Mouse (Mus musculus) limb, embryonic 10.5 days (tissue): ENCODE results near the gene Furin. TPM values are rescaled to one million over a fixed set of nuclear protein-coding genes. Genes with fewer than 3 reads are reported as not detected.

Source experiments
- DNase-seq: peaks from one replicate; pipeline ENCODE4 v3.0.0-alpha.2; 2017; ENCODE audit warnings: low spot score
- H3K27ac ChIP-seq: fragments of 300-500 bp; sonication (generic); 2 replicates; pipeline ENCODE4 v1.5.1; 2016; ENCODE audit warnings: mild to moderate bottlenecking
- H3K27me3 ChIP-seq: fragments of 300-500 bp; sonication (generic); 2 replicates; pipeline ENCODE4 v1.6.1; 2016; ENCODE audit warnings: low read depth, mild to moderate bottlenecking; ENCODE audit not compliant: poor library complexity, severe bottlenecking
- H3K36me3 ChIP-seq: fragments of 300-500 bp; sonication (generic); 2 replicates; pipeline ENCODE4 v1.6.1; 2016; ENCODE audit warnings: mild to moderate bottlenecking, moderate library complexity
- H3K4me1 ChIP-seq: fragments of 300-500 bp; sonication (generic); 2 replicates; pipeline ENCODE4 v1.6.1; 2016
- H3K4me3 ChIP-seq: fragments of 300-500 bp; sonication (generic); 2 replicates; pipeline ENCODE4 v1.5.1; 2016; ENCODE audit warnings: mild to moderate bottlenecking, moderate library complexity
- H3K9me3 ChIP-seq: fragments of 300-500 bp; sonication (generic); replicated peaks from 2 replicates; pipeline ENCODE4 v1.6.1; 2016; ENCODE audit warnings: mild to moderate bottlenecking
- WGBS: fragments of 180-500 bp; shearing (Covaris S2); methylation state at CpG from one replicate; pipeline ENCODE4 v1.1.7; 2016; 5-methylcytosine and 5-hydroxymethylcytosine counted together
- polyA plus RNA-seq: library from polyadenylated mRNA; unstranded; fragments of >200 nt; fragmentation: Nextera tagmentation; extraction: Ambion mirVana; gene quantifications from 2 replicates; pipeline ENCODE4 v1.2.1, GENCODE M21; 2016

Gene Furin
- polyA plus RNA-seq, 1 experiment from 2014 or later: 8.8 TPM

GRCm38 (mm10) chr7:80421576-80421975 lies 16.3 kb upstream of the Furin start:
- Histone ChIP-seq H3K4me1 (peaks cover 7% of the 10 kb centered on the region), H3K9me3 (no peaks in the 10 kb centered on the region), H3K27ac (no peak overlapping the region), H3K36me3 (no peaks in the 10 kb centered on the region), H3K4me3 (no peak overlapping the region), H3K27me3 (no peaks in the 10 kb centered on the region)
- WGBS: 94% methylated on average over 6 of the region's 6 CpGs
- DNase-seq: no peak

DNA sequence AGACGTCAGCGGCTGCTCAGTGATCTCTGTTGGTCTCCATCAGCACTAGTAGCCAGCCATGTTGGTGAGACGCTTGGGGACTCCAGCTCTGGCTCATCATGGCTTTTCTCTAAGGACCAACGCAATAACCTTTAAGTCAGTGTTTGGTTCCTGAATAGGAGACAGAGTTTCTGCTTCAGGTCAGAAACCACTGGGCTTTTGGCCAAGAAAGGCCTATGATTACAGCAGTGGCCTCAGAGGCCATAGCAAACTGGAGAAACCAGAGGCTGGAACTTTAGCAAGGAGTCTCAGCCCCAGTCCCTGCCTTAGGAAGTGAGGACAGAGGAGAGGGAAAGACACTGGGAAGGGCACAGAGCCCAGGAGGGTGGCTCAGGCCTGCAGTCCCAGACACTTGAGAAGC lies 15.3 kb upstream of the Furin start:
- Histone ChIP-seq H3K27ac (no peak overlapping the region), H3K4me1 (peaks cover 7% of the 10 kb centered on the region), H3K9me3 (no peaks in the 10 kb centered on the region), H3K27me3 (no peaks in the 10 kb centered on the region), H3K36me3 (no peaks in the 10 kb centered on the region), H3K4me3 (no peak overlapping the region)
- WGBS: 93% methylated on average over 4 of the region's 4 CpGs
- DNase-seq: no peak

GRCm38 (mm10) chr7:80419278-80419677 lies 14.0 kb upstream of the Furin start:
- H3K9me3 ChIP-seq: no peaks in the 10 kb centered on the region
- no peaks in the 10 kb centered on the region for H3K27me3 ChIP-seq
- no peak for DNase-seq
- WGBS: 70% methylated on average over 3 of the region's 3 CpGs
- no peaks in the 10 kb centered on the region for H3K36me3 ChIP-seq
- peaks cover 7% of the 10 kb centered on the region for H3K4me1 ChIP-seq
- no peak overlapping the region for H3K4me3 ChIP-seq
- H3K27ac ChIP-seq: no peak overlapping the region

- Histone ChIP-seq H3K4me1 (peaks cover 7% of the 10 kb centered on the region), H3K27ac (no peak overlapping the region), H3K27me3 (no peaks in the 10 kb centered on the region), H3K4me3 (no peak overlapping the region), H3K36me3 (no peaks in the 10 kb centered on the region), H3K9me3 (no peaks in the 10 kb centered on the region)
- 84% methylated on average over 3 of the region's 3 CpGs for WGBS
- DNase-seq: no peak
These were observed 12.8 kb upstream of the Furin start for GRCm38 (mm10) chr7:80418036-80418435.

DNA sequence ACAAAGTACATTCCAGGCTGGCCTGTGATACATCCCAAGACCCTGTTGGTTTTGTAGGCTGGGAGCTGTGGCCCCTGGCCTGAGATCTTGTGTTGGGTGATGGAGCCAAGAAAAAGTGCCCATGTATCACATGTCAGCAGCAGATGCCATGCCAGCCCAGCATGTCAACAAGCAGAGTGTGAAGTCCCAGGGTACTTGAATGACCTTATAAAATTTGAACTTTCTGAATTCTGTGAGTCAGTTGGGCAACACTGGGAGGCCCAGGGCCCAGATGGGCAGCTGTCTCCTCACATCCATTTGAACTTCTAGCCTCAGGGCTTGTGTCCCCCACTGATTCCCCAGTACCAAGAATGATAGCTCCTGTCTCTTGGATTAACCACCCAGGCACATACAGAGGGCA lies 12.4 kb upstream of the Furin start:
- H3K36me3 ChIP-seq: no peaks in the 10 kb centered on the region
- no peaks in the 10 kb centered on the region for H3K9me3 ChIP-seq
- DNase-seq: no peak
- no peak overlapping the region for H3K27ac ChIP-seq
- H3K27me3 ChIP-seq: no peaks in the 10 kb centered on the region
- H3K4me3 ChIP-seq: no peak overlapping the region
- H3K4me1 ChIP-seq: peaks cover 3% of the 10 kb centered on the region

GRCm38 (mm10) chr7:80416969-80417368 lies 11.7 kb upstream of the Furin start:
- no peak for DNase-seq
- no peaks in the 10 kb centered on the region for H3K27me3 ChIP-seq
- H3K27ac ChIP-seq: no peak overlapping the region
- H3K4me1 ChIP-seq: peaks cover 3% of the 10 kb centered on the region
- H3K4me3 ChIP-seq: no peak overlapping the region
- no peaks in the 10 kb centered on the region for H3K36me3 ChIP-seq
- WGBS: 87% methylated on average over 7 of the region's 7 CpGs
- no peaks in the 10 kb centered on the region for H3K9me3 ChIP-seq

DNA sequence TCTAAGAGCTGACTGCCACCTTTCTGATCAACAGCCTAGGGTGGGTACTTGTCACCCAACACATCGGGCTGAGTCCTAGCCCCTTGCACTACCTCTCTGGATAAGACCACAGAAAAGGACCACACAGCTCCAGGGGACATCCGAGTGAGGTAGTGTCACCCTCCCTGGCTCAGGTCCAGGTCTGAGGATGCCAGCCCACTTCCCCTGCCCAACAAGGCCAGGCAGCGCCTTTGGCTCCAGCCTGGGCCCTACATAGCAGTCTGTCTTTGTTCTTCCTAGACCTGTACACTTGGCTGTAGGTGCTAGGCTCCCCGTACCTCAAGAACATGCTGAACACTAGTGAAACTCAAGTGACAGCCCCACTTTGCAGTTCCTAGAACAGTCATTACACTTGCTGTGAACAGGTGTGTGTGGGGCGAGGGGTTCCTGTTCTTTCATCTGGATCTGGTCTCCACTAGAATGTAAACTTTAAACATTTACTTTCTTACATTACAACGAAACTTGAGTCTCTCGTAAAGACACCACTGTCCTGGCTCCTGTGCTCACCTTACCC lies 9.1 kb upstream of the Furin start:
- H3K27me3 ChIP-seq: no peaks in the 10 kb centered on the region
- no peak for DNase-seq
- peaks cover 3% of the 10 kb centered on the region for H3K4me1 ChIP-seq
- no peaks in the 10 kb centered on the region for H3K36me3 ChIP-seq
- no peaks in the 10 kb centered on the region for H3K9me3 ChIP-seq
- H3K27ac ChIP-seq: no peak overlapping the region
- H3K4me3 ChIP-seq: no peak overlapping the region
- WGBS: 89% methylated on average over 7 of the region's 7 CpGs

DNA sequence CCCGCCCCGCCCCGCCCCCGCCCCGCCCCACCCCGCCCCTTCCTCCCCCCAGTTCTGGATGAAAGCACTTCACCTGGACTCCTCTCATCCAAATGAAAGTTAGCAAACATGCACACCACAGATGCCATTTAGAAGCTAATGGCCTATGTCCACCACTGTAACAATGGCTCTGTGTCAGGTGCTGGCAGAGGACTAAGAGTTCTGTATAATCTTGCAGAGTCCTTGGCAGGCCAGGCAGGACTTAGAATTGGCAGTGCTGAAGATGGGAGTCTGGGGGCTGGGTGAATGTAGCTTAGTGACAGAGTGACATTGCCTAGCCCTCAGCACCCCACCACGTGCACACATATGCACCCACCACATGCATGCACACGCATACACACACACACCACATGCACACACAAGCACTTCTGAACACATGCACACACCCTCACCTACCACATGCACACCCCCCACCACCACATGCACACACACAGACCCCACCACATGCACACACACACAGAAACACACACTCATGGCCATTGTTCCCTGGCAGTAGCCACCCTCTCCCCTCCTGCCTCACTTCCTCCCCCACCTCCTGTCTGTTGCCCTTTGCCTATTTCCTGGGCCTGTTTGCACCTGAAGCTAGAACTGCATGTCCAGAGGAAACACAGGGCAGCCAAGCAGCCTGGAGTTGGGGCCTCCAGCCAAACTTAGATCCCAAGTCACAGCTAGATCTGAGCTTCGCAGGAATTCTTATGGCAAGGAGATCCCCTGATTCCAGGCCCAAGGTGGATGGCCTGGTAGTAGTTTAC lies 8.5 kb upstream of the Furin start:
- Histone ChIP-seq H3K27ac (no peak overlapping the region), H3K4me3 (no peak overlapping the region), H3K27me3 (no peaks in the 10 kb centered on the region), H3K9me3 (no peaks in the 10 kb centered on the region), H3K36me3 (no peaks in the 10 kb centered on the region), H3K4me1 (peaks cover 3% of the 10 kb centered on the region)
- no peak for DNase-seq
- 74% methylated on average over 9 of the region's 9 CpGs for WGBS

- DNase-seq: no peak
- no peaks in the 10 kb centered on the region for H3K27me3 ChIP-seq
- no peak overlapping the region for H3K27ac ChIP-seq
- H3K9me3 ChIP-seq: no peaks in the 10 kb centered on the region
- no peaks in the 10 kb centered on the region for H3K36me3 ChIP-seq
- H3K4me3 ChIP-seq: no peak overlapping the region
- H3K4me1 ChIP-seq: peaks cover 4% of the 10 kb centered on the region
- 70% methylated on average over 5 of the region's 5 CpGs for WGBS
These were observed 7.5 kb upstream of the Furin start for GRCm38 (mm10) chr7:80412781-80413180.

- WGBS: 79% methylated on average over 10 of the region's 10 CpGs
- H3K27me3 ChIP-seq: no peaks in the 10 kb centered on the region
These were observed 7.0 kb upstream of the Furin start for GRCm38 (mm10) chr7:80412279-80412678.

DNA sequence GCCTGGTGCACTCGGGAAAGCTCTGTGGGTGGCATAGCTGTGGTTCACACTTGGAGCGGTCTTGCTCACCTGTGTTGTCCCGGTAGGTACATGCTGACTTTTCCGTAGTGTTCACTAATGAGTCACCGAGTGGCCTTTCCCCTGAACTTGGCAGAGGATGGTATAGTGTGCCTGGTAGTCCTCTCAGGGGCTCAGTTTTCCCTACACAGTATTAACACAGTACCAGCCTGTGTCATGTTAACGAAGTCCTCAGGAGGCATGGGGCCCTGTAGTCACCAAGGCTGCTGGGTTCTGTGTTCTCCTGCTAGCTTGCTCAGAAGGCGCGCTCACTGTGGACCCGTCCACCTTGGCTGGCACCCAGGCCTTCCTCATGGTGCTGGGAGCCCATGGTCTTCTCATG lies 5.1 kb upstream of the Furin start:
- H3K36me3 ChIP-seq: no peaks in the 10 kb centered on the region
- no peak overlapping the region for H3K27ac ChIP-seq
- no peak overlapping the region for H3K4me3 ChIP-seq
- no peak for DNase-seq
- peaks cover 7% of the 10 kb centered on the region for H3K27me3 ChIP-seq
- peaks cover 8% of the 10 kb centered on the region for H3K4me1 ChIP-seq
- 86% methylated on average over 9 of the region's 9 CpGs for WGBS
- no peaks in the 10 kb centered on the region for H3K9me3 ChIP-seq

More at GRCm38 (mm10) chr7:80412279-80412678, 7.0 kb upstream of the Furin start:
- no peak overlapping the region for H3K4me3 ChIP-seq
- DNase-seq: no peak
- H3K9me3 ChIP-seq: no peaks in the 10 kb centered on the region
- peaks cover 6% of the 10 kb centered on the region for H3K4me1 ChIP-seq
- no peak overlapping the region for H3K27ac ChIP-seq
- no peaks in the 10 kb centered on the region for H3K36me3 ChIP-seq

DNA sequence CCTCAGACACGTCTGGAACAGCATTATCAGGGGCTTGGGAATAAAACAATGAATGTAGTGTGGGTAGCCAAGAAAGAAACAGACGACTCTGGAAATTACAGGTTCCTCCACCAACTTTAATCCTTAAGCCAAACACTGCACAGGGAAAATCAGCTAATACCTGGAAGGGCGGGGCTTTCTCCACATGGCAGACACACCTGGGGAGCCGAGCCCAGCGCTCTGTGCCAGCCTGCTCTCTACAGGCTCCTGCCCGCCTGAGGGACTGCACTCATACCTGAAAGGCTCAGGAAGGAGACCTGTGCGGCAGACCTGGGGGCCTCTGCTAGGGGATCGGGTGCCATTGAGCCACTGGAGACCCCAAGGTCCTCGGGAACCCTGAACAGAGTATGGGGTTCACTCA lies 2.5 kb upstream of the Furin start:
- Histone ChIP-seq H3K4me3 (no peak overlapping the region), H3K9me3 (no peaks in the 10 kb centered on the region), H3K36me3 (no peaks in the 10 kb centered on the region), H3K27ac (no peak overlapping the region), H3K4me1 (0 out of 2 replicates have a peak, but pooled peaks cover 5% of the 10 kb centered on the region), H3K27me3 (peaks cover 26% of the 10 kb centered on the region)
- WGBS: 79% methylated on average over 9 of the region's 9 CpGs
- DNase-seq: no peak

GRCm38 (mm10) chr7:80406186-80406585 lies 950 bp upstream of the Furin start:
- Histone ChIP-seq H3K27ac (no peak overlapping the region), H3K27me3 (peaks cover 26% of the 10 kb centered on the region), H3K36me3 (no peaks in the 10 kb centered on the region), H3K9me3 (no peaks in the 10 kb centered on the region), H3K4me1 (peaks cover 14% of the 10 kb centered on the region), H3K4me3 (no peak overlapping the region)
- WGBS: 87% methylated on average over 3 of the region's 3 CpGs
- no peak for DNase-seq
